Mouse (Mus musculus): ENCODE results near the gene Actr5.

Gene Actr5

DNA sequence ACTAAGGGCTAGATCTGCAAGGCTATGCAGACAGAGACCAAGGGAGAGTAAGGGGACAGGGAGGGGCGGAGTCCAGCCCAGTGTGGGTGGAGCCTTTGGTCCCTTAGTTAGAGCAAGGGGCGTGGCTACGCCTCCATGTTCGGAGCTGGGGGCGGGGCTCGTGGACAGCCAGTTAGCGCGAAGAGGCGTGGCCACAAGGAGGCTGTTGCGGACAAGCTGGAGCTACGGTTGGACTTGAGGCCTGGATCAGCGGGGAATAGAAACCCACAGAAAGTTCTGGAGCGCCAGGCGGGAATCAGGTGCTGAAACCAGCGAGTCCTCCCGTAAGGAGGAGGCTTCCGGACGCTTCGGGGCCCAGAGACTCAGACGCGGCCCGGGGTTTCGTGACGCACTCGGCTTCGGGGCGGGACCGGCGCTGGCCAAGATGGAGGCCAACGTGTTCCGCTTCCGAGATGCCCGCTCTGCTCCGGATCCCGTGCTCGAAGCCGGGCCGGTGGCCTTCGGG lies at the start of gene Actr5:
TSS of gene Actr5 (plus strand) at position 171 of the 505 bp plus-strand sequence.
- DNase-seq (ENCODE audit: low spot score), result peak; percentile 72

DNA sequence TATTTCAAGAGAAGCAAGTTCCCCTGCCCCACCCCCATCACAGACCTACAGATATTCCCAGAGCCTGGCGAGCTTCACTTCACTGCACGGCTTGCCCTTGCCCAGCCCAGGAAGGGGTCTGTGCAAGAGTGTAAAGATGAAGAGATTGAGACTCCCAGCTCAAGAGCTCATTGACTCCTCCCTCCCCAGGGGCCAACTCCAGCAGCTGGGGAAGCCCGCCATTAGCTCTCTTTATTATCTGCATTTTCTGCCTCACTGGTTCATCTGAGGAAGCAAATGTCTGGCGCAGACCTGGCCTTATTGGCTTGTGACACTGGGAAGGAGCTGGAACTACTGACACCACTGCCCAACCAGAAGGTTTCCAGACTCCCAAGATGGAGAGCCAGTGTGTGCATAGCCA lies 44.7 kb upstream of the Actr5 start:
- DNase-seq (ENCODE audit: low spot score), result no peak

DNA sequence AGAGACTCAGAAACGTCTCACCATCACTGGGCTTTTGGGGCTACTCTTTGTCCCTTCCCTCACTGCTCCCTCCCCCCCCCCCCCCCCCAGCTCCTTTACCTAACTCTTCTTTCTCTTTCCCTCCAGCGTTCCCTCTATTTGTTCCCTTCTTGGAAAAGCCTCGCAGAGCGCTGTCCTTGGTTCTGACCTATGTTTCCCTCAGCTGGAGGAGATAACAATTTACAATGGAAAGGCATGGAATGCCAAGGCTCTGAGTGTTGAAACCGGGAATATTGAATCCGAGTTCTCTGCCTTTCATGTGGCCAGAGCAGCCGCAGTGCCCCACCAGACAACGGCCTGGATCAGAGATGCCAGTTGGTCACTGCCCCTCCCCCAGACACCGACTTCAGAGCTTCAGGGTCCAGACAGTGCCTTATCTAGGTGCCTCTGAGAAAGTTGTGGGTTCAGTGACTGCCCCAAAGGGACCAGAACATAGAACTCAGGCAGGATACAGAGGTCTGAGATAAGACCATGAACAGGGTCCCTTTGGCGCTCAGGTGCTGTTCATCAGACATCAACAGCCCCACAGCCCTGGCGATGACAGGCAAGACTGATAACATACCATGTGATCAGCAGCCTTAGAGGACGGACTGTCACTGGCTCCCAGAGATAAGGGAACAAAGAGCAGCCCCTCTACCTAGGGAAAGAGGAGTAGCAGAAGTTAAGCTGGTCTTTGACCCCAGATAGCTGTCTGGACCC lies 39.9 kb upstream of the Actr5 start:
- DNase-seq (ENCODE audit: low spot score), result peak; percentile 22

DNA sequence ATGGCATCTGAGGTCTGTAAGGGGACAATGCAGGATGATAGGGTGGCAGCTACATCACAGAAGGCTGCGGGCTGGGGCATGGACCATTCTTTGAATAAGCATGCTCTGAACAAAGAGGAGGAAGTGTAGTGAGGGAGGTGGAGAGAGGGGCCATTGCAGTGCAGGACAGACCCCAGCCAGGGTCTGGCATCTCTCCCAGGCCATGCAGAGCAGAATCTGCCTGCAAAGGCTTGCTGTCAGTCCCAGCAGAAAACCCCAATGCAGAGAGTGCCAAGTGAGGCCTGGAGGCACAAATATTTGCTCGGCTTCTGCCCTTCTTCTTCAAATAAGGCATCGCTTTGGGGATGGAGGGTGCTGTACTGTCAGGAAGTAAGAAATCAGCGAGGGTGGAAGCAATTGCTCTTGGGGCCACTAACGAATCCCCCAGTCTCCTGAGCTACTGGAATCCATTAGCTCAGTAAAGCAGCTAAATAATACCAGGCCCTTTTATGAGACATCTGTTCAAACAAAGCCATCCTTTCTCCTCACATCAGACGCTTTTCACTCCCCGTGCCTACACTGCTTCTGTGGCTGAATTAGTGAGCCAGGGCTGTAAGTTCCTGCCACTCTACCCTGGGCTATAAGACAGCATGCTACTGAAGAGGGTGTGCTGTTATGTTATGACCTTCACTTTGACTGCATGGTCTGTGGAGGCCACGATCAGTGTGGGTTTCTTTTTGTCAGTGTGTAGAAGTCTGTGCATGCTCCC lies 36.0 kb upstream of the Actr5 start:
- DNase-seq (ENCODE audit: low spot score), result no peak

DNA sequence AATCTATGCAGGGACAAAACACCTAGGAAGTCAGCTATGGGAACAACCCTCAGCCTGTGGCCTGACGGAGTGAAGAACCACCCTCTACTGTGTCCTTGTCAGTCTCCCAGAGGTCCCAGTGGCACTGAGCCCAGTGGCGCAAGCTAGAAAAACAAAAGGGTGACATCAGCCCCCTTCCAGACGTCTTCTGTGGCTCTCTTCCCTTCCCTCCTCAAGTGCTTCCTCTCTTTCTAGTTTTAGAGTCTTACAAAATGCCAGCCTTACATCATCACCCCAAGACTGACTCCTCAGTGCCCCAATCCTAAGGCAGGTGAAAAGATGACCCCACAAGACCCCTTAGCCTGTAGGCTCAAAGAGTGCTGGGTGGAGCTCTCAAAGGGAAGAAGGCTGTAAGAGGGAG lies 34.2 kb upstream of the Actr5 start:
- DNase-seq (ENCODE audit: low spot score), result no peak

DNA sequence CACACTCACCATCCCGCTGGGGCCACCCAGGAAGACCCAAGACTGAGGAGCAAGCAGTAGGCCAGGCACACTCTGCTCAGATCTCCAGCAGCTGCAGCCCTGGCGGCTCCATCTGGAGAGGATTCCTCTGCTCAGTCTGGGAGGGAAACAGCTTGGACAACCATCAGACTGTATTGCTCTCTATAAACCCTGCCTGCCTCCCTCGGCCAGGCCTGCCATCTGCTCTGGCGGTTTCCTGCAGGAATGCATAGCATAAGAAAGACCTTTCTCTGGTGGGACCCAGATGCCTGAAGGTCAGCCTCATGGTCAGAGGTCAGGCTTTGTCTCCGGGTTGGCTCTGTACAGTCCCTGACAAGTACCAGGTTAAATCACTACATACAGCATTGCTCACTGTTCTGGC lies 33.4 kb upstream of the Actr5 start:
- no peak for DNase-seq (ENCODE audit: low spot score)

DNA sequence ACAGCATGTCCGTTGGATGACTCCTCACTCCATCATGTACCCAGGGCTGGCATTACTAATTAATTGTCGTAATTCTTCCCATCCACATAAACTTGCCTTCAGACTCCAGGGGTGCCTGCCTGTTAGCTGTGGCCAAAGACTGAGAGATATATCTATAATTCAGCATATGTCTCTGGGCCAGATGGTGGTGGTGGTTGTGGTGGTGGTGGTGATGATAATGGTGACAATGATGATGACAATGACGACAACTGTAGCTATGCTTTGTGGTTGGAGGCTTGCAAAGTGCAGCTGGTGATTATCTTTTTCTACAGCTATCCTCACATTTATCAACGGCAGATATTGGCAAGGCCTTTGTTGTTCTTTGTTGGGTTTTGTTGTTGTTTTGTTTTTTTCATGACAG lies 31.3 kb upstream of the Actr5 start:
- no peak for DNase-seq (ENCODE audit: low spot score)

DNA sequence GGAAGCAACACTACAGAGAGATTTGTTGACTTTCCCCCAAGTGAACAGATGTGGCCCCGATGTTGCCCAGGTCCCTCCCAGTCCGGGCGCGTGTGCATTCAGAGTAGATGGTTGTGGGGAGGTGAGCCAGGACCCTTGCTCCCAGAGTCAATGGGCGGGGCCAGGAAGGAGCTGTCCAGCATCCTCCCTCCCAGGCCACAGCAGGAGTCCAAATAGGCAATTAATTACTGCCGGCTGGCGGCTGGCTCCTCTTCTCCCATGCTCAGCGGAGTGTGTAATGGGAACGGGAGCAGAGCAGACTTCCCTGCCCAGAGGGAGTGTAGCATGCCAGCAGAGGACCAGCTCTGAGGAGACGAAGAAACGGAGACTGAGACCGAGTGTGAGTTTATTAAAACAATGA lies 29.6 kb upstream of the Actr5 start:
- DNase-seq (ENCODE audit: low spot score), result no peak

DNA sequence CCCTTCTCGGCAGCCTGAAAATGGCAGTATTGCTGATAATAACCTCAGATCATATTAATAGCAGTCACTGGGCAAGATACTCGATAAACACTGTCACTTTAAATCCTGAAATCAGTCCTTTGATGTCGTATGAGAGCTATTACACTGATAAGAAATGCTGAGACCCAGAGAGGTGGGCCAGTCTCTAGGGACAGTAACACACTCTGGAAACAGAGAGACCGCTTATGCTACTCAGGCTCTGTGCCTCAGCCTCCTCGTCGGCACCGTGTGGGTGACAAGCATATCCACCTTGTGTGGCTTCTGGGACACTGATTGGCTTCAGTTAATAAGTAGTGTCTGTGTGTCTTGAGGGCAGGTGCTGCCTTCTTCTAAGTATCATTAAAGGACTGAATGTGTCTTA lies 29.1 kb upstream of the Actr5 start:
- DNase-seq (ENCODE audit: low spot score), result no peak

DNA sequence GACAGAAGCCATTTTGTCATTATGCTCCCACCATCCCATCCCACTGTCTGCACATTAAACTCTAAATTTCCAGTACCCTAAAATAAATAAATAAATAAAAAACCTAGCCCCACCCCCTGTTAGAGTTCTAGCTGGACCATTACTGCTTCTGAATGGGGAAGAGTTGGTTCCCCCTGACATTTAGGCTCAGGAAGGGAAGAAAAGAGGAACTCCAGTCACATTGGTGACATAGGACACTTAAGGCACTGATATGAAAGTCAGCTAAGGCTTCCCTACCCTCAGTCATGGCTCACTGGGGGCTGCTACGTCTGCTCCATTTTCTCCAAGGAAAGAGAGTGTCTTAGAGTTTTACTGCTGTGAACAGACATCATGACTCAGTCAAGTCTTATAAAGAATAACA lies 27.9 kb upstream of the Actr5 start:
- DNase-seq (ENCODE audit: low spot score), result no peak

DNA sequence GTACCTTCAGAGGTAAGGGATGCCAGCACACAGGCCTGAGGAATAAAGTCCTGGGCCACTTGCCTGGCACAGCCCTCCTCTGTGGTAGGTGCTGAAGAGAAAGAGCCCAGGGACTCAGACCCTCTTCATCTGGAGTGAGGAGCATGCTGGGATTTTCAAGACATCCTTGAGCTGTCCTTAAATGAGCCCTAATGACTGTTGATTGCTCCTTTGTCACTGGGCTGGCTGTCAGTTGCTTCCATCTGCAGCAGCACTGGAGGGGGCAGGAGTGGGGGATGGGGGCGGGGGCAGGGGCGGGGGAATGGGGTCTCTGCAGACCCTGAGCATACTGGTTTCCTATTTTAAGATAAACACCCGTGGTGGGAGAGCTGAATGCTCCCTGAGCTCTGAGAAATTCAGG lies 24.2 kb upstream of the Actr5 start:
- DNase-seq (ENCODE audit: low spot score), result no peak

DNA sequence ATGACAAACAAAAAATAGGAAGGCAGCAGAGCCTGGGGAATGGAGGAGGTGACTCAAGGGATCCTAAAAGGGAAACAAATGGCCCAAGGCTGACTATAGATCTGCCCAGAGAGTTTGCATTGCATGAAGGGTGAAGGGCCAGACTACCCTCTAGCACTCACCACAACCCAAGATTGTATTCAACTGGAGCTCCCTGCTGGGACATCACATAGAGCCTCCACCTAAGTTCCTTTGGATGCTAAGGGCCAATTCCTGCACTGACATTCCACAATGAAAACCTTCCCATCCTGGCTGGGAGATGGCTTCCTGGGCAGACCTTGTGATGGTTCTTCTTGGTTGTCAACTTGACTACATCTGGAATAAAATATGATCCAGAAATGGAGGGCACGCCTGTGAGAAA lies 23.4 kb upstream of the Actr5 start:
- no peak for DNase-seq (ENCODE audit: low spot score)

DNA sequence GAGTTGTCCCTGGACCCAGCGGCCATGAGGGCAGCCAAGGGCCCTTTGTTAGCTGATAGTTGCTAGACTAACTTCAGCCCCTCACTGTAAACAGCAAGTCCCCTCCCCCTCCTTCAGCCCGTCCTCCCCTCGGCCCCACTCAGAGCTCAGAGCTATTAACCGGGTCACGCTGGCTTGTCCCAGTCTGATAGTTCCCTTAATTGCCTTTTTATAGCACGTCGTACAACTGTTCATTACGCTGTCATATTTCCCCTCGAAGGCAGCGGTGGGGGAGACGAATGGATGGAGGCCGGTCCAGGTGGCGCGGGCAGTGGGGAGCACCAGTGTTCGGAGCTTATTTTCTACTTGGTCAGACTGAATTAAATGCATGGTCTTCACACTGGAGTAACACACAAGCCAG lies 22.0 kb upstream of the Actr5 start:
- DNase-seq (ENCODE audit: low spot score), result no peak

DNA sequence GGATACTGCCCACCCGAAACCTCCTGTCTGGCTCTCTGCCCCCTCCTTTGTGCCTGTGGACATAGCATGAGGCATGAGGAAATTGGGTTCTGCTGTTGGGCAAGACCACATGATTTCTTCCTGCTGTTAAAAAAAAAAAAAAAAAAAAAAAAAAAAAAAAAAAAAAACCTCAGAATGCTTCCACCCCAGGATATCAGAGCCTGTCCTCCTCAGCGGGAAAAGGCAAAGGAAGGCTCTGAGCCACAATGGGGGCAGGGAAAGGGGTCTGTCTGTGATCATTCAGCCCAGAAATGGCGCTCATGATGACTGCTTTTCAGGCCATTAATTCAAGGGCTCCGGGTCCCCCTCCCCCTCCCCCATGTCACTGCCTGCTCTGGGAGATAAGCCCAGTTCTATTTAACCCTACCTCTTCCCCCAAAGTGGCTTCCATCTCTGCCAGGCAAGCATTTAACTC lies 18.1 kb upstream of the Actr5 start:
- no peak for DNase-seq (ENCODE audit: low spot score)

DNA sequence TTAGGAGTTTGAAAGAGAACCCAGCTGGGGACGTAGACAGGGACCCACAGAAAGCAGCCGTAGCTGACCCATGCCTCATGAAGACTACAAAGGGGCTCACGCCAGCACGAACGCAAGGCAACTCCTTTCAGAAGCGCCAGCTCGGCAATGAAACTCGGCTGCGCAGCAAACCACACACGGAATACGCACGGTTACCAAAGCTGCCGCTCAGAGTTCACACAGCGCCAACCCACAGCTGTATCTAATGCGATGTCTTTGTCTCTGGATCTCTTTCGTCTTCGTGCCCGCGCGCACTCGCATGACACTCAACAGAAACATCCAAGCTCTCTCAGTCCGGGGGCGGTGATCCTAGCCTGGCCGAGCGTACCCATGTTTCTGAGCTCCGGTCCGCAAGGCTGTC lies 15.0 kb upstream of the Actr5 start:
- no peak for DNase-seq (ENCODE audit: low spot score)

DNA sequence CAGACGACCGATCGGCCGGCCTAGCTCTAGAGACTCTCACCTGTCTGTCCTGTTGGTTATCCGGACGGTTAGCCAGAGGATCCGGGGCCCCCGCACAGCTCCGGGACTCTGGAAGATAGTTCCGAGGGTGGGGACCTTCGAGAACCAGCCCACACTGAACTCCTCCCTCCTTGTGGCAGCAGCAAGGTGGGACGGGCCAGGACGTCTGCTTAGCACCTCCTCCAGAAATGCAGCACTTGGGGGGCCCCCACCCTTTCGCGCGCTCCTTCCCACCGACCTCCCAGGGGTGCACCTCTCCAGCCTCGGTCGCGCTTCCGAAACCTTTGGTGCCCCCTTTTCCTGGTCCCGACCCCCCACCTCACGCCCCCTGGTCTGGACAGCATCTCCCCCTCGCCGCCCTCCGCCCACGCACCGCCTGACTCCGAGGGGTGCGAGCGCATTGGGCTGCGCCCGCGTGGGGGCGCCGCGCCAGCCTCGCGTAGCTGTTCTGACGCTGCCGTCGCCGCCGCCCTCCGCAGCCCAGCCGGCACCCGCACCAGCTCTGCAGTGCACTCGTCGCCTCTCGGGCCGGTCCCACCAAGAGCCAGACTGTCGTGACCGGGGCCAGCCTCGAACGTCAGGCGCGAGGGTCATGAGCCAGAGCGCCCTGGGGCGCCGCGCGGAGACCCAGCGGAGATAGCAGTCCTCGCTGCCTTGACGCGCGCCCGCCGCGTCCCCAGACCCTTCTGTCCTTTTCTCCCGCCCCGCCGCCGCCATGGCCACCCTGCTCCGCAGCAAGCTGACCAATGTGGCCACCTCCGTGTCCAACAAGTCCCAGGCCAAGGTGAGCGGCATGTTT lies 14.0 kb upstream of the Actr5 start, which contains the start of gene Slc32a1:
TSS of gene Slc32a1 (plus strand) at position 280 of the 838 bp plus-strand sequence.
- no peak for DNase-seq (ENCODE audit: low spot score)

DNA sequence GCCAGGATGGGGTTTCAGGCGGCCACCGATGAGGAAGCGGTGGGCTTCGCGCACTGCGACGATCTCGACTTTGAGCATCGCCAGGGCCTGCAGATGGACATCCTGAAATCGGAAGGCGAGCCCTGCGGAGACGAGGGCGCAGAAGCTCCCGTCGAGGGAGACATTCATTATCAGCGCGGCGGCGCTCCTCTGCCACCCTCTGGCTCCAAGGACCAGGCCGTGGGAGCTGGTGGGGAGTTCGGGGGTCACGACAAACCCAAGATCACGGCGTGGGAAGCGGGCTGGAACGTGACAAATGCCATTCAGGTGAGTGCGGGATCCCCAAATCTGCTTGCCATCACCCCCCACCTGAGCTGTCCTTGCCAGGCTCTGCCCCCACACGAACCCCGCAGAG lies 13.4 kb upstream of the Actr5 start:
- DNase-seq (ENCODE audit: low spot score), result no peak

DNA sequence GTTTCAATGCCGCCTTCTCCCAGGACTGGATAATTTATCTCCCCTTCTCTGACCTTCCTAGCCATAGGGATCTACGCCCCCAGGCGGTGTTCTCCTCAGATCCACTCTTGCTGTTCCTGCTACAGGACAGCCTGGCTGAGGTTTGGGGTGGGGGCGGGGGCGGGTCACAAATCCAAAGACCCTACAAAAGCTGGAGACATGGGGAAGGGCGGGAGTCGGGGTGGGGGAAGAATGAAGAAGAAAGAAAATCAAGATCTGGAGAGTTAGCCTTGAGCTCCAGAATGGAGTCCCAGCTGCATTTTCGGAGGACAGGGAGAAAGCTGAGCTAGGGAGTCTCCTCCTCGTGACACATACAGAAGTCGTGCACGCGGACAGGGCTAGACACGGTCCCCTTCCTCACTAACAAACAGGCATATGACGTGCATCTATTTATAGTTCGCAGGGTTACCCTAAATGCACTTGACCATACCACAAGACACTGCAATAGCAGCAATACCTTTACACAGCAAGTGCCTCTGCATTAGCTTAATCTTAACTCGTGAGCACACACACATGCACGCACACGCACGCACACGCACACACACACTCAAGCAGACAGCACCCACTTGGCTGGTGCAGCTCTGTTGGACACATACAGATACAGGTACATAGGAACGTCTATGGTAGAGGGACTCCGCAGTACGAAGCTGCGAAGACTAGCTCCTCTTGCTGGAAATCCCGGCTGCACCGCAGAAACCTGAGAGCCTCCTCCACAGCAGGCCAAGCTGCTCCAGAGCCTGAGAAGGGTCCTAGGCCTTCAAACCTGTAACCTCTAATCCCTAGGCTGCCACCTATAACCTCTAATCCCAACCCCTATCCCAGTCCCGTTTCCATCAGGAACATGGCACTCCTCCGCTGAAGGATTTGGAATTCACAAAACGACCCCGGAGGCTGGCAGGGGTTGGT lies 12.7 kb upstream of the Actr5 start:
- DNase-seq (ENCODE audit: low spot score), result no peak

DNA sequence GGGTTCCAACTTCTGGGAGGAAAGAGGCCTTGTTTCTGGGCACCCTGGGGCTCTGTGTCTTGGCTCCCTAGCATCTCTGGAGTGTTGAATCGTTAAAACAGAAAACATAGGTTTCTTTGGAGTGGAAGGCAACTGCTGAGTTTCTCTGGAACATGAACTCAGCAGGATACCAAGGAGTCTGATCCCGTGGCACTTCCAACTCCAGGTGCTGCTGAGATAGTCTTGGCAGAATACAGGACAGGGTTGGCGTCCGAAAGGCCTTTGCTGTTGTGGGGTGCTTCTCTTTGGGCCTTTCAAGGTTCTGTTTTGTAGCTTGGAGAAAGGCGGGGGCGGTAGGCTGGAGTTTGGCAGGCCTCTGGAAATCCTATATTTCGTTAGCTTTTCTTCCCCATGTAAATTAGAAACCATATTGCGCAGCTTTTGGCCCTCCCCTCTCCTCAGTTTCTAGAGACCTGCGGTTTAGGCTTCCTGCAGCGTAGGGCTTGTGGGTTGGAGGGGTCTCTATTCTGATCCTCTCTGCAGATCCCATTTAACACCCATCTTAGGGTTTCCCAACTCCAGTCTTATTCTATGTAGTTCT lies 11.9 kb upstream of the Actr5 start:
- no peak for DNase-seq (ENCODE audit: low spot score)

DNA sequence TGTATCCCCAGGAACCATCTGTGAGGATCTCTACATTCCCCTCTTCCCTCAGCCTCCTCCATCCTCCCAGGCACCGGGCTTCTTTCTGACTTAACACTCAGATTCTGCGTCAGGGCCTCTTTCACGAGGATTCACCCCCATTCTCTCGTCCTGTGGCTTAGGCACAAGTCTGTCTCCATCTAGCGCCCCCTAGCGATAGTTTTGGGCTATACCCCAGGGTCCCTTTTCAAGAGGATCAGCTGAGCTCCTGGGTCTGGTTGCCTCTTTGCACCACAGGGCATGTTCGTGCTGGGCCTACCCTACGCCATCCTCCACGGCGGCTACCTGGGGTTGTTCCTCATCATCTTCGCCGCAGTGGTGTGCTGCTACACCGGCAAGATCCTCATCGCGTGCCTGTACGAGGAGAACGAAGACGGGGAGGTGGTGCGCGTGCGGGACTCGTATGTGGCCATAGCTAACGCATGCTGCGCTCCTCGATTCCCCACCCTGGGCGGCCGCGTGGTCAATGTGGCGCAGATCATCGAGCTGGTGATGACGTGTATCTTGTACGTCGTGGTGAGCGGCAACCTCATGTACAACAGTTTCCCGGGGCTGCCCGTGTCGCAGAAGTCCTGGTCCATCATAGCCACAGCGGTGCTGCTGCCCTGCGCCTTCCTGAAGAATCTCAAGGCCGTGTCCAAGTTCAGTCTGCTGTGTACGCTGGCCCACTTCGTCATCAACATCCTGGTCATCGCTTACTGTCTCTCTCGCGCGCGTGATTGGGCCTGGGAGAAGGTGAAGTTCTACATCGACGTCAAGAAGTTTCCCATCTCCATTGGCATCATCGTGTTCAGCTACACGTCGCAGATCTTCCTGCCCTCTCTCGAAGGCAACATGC lies 10.9 kb upstream of the Actr5 start:
- no peak for DNase-seq (ENCODE audit: low spot score)
